Mouse (Mus musculus) gastrocnemius, postnatal 36 days (tissue): ENCODE results near the gene Gpx1. TPM values are rescaled to one million over a fixed set of nuclear protein-coding genes. Genes with fewer than 3 reads are reported as not detected.

Experiments used
- DNase-seq, 2 experiments: peaks; one replicate each; pipeline ENCODE4 v3.0.0; 2022
- intact Hi-C: fragments of 180-260 bp; cut with DNase I; formaldehyde crosslinking; loops from one replicate; pipeline ENCODE4 v1.15.1; 2025
- total RNA-seq, 2 experiments: library from RNA; stranded (reverse); gene quantifications; 2 replicates each; pipeline ENCODE4 v1.2.3; 2021

Gene Gpx1
- total RNA-seq, 2 experiments from 2014 or later: 60.9 to 78.2 TPM

DNA sequence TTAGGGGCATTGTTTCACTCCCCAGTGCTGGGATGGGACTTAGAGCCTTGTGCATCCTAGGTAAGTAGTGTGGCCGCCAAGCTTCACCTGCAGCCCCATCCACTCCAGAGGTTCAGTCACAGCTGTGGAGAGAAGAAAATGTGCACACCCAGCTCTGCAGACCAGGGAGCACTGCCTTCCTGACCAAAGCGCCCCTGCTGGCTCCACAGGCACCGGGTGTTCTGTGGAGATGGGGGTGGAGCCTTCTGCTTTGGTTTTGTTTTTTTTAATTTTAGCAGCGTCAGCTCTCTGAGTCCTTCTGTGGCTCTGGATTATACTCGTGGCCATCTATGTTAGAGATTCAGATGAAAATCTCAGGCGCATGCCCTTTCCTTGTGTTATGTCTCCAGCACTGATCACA lies 50.5 kb downstream of the Gpx1 start:
- intact Hi-C loops: no loop called here
- DNase-seq: no peak

Other genes with a start within 250 kb of the Gpx1 start
- 10 to 100 TPM; 26.0 to 31.0 TPM for gene Apeh, start 244.3 kb upstream of the Gpx1 start, total RNA-seq
- under 1 TPM; 0.05 TPM for gene Bsn, start 148.5 kb upstream of the Gpx1 start, total RNA-seq
- gene Dag1, start 74.9 kb upstream of the Gpx1 start, total RNA-seq: 100 to 1,000 TPM; 170 to 174 TPM
- gene Nicn1, start 48.5 kb upstream of the Gpx1 start, total RNA-seq: 10 to 100 TPM in 1 of 2 experiments, 1 to 10 TPM in 1; 9.4 to 11.4 TPM
- 1 to 10 TPM in 1 of 2 experiments, under 1 TPM in 1; 0.94 to 1.3 TPM for gene Amt, start 42.0 kb upstream of the Gpx1 start, total RNA-seq
- gene Rhoa, start 32.8 kb upstream of the Gpx1 start, total RNA-seq: 10 to 100 TPM; 97.0 to 97.5 TPM
- 10 to 100 TPM; 24.9 to 25.1 TPM for gene Tcta, start 32.7 kb upstream of the Gpx1 start, total RNA-seq
- gene Usp4, start 8.9 kb downstream of the Gpx1 start, total RNA-seq: 10 to 100 TPM; 61.5 to 70.3 TPM
- gene 1700102P08Rik, start 53.9 kb downstream of the Gpx1 start, total RNA-seq: under 1 TPM; 0.32 to 0.48 TPM
- gene Ccdc36, start 89.6 kb downstream of the Gpx1 start, total RNA-seq: not detected
- gene BC048562, start 97.6 kb downstream of the Gpx1 start, total RNA-seq: not detected
- 10 to 100 TPM; 13.3 to 20.0 TPM for gene Ccdc71, start 121.6 kb downstream of the Gpx1 start, total RNA-seq
- 1 to 10 TPM; 1.7 to 3.1 TPM for gene Klhdc8b, start 122.7 kb downstream of the Gpx1 start, total RNA-seq
- gene Lamb2, start 140.8 kb downstream of the Gpx1 start, total RNA-seq: 100 to 1,000 TPM; 118 to 129 TPM
- 100 to 1,000 TPM; 105 to 120 TPM for gene Usp19, start 151.7 kb downstream of the Gpx1 start, total RNA-seq
- gene Qars, start 168.8 kb downstream of the Gpx1 start, total RNA-seq: 10 to 100 TPM; 69.7 to 81.7 TPM
- 10 to 100 TPM; 49.3 to 51.9 TPM for gene Qrich1, start 177.9 kb downstream of the Gpx1 start, total RNA-seq
- gene Impdh2, start 221.4 kb downstream of the Gpx1 start, total RNA-seq: 10 to 100 TPM; 47.6 to 58.0 TPM
- 10 to 100 TPM; 29.2 to 29.6 TPM for gene Ndufaf3, start 228.5 kb downstream of the Gpx1 start, total RNA-seq
- gene Dalrd3, start 231.0 kb downstream of the Gpx1 start, total RNA-seq: 10 to 100 TPM; 10.1 to 12.3 TPM
- gene Wdr6, start 239.8 kb downstream of the Gpx1 start, total RNA-seq: 1 to 10 TPM; 4.6 to 5.6 TPM